Mouse (Mus musculus) heart, adult 2 months (tissue): ENCODE results near the gene Dpf3.

Source experiments
- CTCF ChIP-seq: fragments of 200-600 bp; IDR thresholded peaks from 2 replicates; pipeline ENCODE4 v1.8.1; 2022; ENCODE audit warnings: antibody characterized with exemption, mild to moderate bottlenecking, moderate library complexity
- POLR2A ChIP-seq: fragments of 200-500 bp; IDR thresholded peaks from 2 replicates; pipeline ENCODE4 v1.6.1; 2011; ENCODE audit warnings: mild to moderate bottlenecking, low read depth, low read length, control low read depth; ENCODE audit not compliant: insufficient read depth

DNA sequence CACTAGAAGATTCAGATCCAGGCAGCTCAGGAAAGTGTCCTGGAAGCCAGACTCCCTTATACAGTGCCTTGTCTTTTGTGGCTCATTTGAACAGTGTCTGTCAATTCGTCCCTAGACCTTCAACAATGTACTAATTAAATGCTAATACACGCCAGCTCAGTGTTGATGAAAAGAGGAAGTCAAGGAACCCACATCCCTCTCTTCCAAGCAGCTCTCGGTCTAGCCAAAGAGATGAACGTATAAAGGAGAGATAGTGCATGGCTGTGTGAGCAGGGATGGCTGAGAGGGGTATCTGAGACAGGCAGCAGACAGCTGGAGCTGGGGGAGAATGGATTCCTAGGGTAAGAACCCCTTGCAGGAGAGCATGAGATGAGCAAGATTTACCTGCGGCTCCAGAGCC, 189.2 kb downstream of the Dpf3 start:
- TF ChIP-seq POLR2A (no peak), CTCF (no peak)
